Mouse (Mus musculus): Measurements from ENCODE around the gene Tle2. TPM values are rescaled to one million over a fixed set of nuclear protein-coding genes. Genes with fewer than 3 reads are reported as not detected.

The Tle2 gene
- polyA plus RNA-seq, 1 experiment from 2014 or later, result 23.6 TPM

DNA sequence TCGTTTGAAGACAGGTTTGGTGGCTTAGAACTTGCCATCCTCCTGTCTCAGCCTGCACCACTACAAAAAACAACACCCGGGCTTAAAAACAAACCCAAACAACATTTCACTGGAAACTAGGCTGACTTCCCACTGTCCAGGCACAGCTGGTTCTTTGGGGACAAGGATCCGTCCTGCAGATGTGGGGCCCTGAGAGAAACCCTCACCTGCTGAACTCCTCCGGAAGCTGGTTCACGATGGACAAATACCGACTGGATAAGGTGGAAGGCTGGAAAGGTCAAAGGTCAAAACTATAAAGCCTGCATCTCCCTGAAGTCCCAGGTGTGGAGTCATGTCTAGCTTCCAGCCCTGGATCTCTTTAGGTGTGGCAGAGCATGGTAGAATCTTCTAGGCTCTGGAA, 24.5 kb downstream of the Tle2 start:
- Histone ChIP-seq H3K27me3 (peaks cover 15% of the 10 kb centered on the region), H3K36me3 (no peaks in the 10 kb centered on the region), H3K27ac (no peak overlapping the region), H3K4me1 (replicated peaks) (peaks cover 53% of the 10 kb centered on the region), H3K4me3 (no peak overlapping the region), H3K9me3 (replicated peaks) (no peaks in the 10 kb centered on the region), H3K9ac (no peak overlapping the region), H3K4me2 (no peak overlapping the region)
- ATAC-seq (replicated peaks; ENCODE audit: insufficient number of reproducible peaks, insufficient read depth, low FRiP score, low read depth), result no peak
- 55% methylated on average over 6 of the region's 6 CpGs for WGBS

DNA sequence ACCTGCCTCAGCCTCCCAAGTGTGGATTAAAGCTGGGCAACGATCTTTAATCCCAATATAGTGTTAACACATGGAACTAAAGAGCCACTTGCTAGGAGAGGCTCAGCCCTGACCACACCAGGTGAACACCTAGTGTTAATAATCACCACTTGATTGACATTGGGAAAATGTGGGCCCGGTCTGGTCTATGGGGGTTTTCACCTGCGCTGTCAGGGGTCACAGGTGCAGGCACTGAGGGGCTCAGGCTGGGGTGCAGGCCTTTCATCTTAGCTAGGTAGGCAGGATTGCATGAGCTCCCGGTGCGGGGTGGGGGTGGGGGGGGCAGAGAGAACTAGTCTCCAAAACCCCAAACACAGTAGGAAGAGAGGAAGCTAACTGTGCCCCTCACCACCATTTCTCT, 25.3 kb downstream of the Tle2 start:
- peaks cover 54% of the 10 kb centered on the region for H3K4me1 ChIP-seq (replicated peaks)
- WGBS, result 79% methylated on average over 5 of the region's 5 CpGs
- no peak overlapping the region; the same call in 1 of the 2 replicates for H3K27ac ChIP-seq
- H3K9ac ChIP-seq, result no peak overlapping the region
- no peak overlapping the region for H3K4me2 ChIP-seq
- ATAC-seq (replicated peaks; ENCODE audit: insufficient number of reproducible peaks, insufficient read depth, low FRiP score, low read depth), result no peak
- peaks cover 9% of the 10 kb centered on the region for H3K27me3 ChIP-seq
- H3K9me3 ChIP-seq (replicated peaks), result no peaks in the 10 kb centered on the region
- no peak overlapping the region for H3K4me3 ChIP-seq
- no peaks in the 10 kb centered on the region for H3K36me3 ChIP-seq

GRCm38 (mm10) chr10:81600096-81600495, 25.7 kb downstream of the Tle2 start:
- H3K9me3 ChIP-seq (replicated peaks), result no peaks in the 10 kb centered on the region
- peaks cover 6% of the 10 kb centered on the region for H3K27me3 ChIP-seq
- H3K27ac ChIP-seq, result peak overlapping the region; percentile 76
- H3K4me1 ChIP-seq (replicated peaks), result peaks cover 57% of the 10 kb centered on the region
- H3K36me3 ChIP-seq, result no peaks in the 10 kb centered on the region
- 45% methylated on average over 10 of the region's 10 CpGs for WGBS
- H3K4me3 ChIP-seq, result no peak overlapping the region
- no peak overlapping the region for H3K9ac ChIP-seq
- peak overlapping the region; percentile 74 for H3K4me2 ChIP-seq
- no peak for ATAC-seq (replicated peaks; ENCODE audit: insufficient number of reproducible peaks, insufficient read depth, low FRiP score, low read depth)

DNA sequence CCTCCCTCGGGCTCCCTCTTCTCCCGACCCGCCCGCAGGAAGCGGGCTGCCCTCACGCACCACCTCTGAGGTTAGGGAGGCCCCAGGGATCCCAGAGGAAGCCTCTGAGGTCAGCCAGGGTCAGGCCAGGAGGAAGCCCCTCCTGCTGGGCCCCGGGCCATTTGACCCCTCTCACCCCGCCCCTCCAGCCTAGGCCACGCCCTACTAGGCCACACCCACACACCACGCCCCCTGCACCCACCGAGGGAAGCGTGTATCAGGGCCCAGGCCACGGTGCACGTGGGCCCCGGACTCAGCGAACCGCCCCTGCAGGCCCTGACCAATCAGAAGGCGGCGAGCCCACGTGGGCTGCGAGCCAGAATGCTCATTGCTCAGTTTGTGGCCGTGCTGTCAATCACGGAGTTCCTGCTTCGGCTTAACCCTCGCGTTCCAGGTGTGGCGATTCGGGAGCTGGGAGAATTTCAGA, 26.4 kb downstream of the Tle2 start, which contains the start of gene Tle6:
TSS of gene Tle6 (minus strand) at position 336 of the 466 bp plus-strand sequence.
- Histone ChIP-seq H3K36me3 (no peaks in the 10 kb centered on the region), H3K27me3 (no peaks in the 10 kb centered on the region), H3K9me3 (replicated peaks) (no peaks in the 10 kb centered on the region), H3K4me2 (peak within 1 kb of the TSS; percentile 74), H3K4me3 (peak within 1 kb of the TSS; percentile 45), H3K9ac (peak within 1 kb of the TSS; percentile 33; the same call in 1 of the 2 replicates), H3K27ac (peak within 1 kb of the TSS; percentile 76), H3K4me1 (replicated peaks) (peaks cover 58% of the 10 kb centered on the region)
- under 1% methylated on average over 28 of the region's 28 CpGs for WGBS
- peak; percentile 85 for ATAC-seq (replicated peaks; ENCODE audit: insufficient number of reproducible peaks, insufficient read depth, low FRiP score, low read depth)

DNA sequence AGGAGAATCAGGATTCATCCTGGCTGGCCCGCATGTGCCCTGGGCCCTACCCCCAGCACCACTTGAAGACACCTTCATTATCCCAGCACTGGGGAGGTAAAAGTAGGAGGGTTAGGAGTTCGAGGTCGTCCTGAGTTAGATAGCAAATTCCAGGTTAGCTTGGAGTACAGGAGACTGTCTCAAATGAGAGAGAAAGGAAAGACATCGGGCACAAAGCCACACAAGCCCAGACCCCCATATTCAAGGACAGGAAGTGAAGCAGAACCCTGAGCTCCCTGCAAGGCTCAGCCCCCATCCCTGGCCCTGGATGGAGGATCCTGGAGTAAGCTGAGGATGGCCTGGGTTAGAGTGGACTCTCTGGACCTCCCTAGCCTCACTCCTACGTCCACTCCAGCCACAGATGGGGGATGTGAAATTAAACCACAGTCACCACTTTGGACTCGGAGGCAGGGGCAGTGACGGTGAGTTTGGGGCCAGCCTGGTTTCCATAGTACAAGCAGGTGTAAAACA, 27.1 kb downstream of the Tle2 start:
- Histone ChIP-seq H3K36me3 (no peaks in the 10 kb centered on the region), H3K9ac (0 out of 2 replicates have a peak overlapping the region, but pooled peaks have one; percentile 5), H3K27ac (peak overlapping the region; percentile 32; the same call in 1 of the 2 replicates), H3K4me1 (replicated peaks) (peaks cover 54% of the 10 kb centered on the region), H3K4me3 (peak overlapping the region; percentile 45), H3K4me2 (peak overlapping the region; percentile 74), H3K9me3 (replicated peaks) (no peaks in the 10 kb centered on the region), H3K27me3 (no peaks in the 10 kb centered on the region)
- WGBS, result 31% methylated on average over 7 of the region's 7 CpGs
- ATAC-seq (replicated peaks; ENCODE audit: insufficient number of reproducible peaks, insufficient read depth, low FRiP score, low read depth), result no peak

DNA sequence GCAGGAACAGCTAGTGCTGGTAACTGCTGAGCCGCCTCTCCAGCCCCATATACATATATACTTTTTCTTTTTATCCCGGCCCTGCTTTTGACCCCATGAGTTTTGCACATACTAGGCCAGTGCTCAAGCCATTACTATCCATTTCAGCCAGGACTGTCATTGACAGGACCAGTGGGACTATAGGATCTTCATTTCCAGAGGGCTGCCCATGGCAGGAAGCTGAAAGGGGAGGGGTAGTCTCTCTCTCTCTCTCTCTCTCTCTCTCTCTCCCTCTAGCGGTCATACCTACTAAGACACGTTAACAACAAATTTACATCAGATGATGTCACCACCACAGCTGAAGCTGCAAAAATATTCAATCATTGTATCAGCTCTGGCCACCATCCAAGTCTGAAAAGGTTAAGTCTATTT, 28.4 kb downstream of the Tle2 start:
- ATAC-seq (replicated peaks; ENCODE audit: insufficient number of reproducible peaks, insufficient read depth, low FRiP score, low read depth), result no peak
- H3K36me3 ChIP-seq, result no peaks in the 10 kb centered on the region

DNA sequence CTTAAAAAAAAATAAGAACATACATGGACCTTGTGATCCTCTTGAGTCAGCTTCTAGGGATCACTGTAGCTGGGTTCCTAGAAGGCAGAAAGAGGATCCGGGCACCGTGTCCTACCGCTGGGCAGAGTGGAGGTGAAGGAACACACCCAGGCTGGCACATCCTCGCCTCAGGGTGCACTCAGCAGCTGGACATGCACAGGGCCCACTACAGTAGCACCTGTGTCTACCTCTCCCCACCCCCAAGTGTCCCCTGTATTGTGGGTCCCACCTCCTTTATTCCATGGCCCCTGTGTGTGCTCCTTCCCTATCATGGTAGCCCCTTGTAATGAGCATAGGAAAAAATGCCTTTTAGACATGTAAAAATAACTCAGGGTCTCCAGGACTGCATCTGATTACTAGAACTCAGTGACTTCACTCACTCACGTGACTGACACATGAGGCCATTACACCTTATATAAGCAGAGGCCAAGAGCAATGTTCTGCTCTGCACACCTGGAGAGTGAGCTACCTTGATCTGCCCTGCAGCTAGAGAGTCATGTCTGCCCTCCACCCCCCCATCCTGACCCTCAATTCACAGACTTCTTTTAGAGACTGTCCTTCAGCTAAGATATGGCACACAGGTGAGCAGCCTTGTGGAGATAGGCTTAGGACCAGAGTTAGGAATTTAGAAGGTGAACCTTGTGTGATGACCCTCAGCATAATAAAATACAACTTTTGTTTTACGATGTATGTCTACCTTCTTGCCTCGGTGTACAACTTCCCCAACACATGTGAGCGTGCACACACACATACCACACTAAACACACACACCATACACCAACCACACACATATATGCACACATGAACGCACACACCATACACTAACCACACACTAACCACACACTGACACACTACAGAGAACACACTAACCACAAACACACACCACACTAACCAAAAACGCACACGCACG, 29.9 kb downstream of the Tle2 start:
- WGBS, result 70% methylated on average over 12 of the region's 12 CpGs
- peak overlapping the region; percentile 93 for H3K27ac ChIP-seq
- H3K4me1 ChIP-seq (replicated peaks), result peaks cover 42% of the 10 kb centered on the region
- peak overlapping the region; percentile 58 for H3K4me3 ChIP-seq
- peak overlapping the region; percentile 27; the same call in 1 of the 2 replicates for H3K9ac ChIP-seq
- H3K4me2 ChIP-seq, result peak overlapping the region; percentile 67
- H3K9me3 ChIP-seq (replicated peaks), result no peaks in the 10 kb centered on the region
- no peak for ATAC-seq (replicated peaks; ENCODE audit: insufficient number of reproducible peaks, insufficient read depth, low FRiP score, low read depth)
- no peaks in the 10 kb centered on the region for H3K36me3 ChIP-seq
- H3K27me3 ChIP-seq, result no peaks in the 10 kb centered on the region

More for the DNA sequence above, 28.4 kb downstream of the Tle2 start:
- Histone ChIP-seq H3K9me3 (replicated peaks) (no peaks in the 10 kb centered on the region), H3K9ac (no peak overlapping the region), H3K27ac (peak overlapping the region; percentile 21; the same call in 1 of the 2 replicates), H3K4me2 (no peak overlapping the region), H3K4me3 (no peak overlapping the region), H3K4me1 (replicated peaks) (peaks cover 45% of the 10 kb centered on the region), H3K27me3 (no peaks in the 10 kb centered on the region)
- WGBS, result 29% methylated on average over 4 of the region's 4 CpGs

DNA sequence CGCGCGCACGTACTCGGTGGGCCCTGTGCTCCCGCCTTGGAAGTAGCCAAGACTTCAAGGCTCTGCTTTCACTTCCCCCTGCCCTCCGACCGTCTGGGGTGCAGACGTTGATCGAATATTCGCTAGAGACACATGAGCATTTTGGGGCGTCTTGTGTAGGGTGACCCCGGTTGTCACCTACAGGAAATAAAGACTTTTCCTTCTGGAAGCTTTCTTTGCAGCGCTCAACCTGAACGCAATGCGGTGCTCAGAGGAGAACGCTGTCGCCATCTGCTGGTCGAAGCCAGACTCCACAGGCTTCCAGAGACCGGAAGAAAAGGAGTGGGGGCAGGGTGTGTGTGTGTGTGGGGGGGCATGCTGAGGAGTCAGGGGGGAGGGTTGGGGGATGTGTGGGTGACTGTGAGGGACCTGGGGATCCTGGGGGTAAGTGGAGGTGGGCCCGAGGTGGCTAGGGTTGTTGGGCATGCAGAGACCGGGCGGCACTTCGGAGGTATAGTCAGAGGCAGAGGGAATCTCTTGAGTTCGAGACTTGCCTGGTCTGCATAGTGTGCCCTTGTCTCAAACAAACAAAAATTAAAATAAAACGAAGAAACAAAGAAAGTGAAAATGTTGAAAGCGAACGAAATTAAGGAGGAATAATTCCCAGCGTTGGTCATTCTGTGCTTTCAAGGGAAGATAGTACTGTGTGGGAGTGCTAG, 30.8 kb downstream of the Tle2 start:
- WGBS, result 18% methylated on average over 29 of the region's 29 CpGs
- Histone ChIP-seq H3K4me3 (peak overlapping the region; percentile 58), H3K9me3 (replicated peaks) (no peaks in the 10 kb centered on the region), H3K27ac (peak overlapping the region; percentile 93), H3K4me2 (peak overlapping the region; percentile 67), H3K9ac (peak overlapping the region; percentile 39; the same call in 1 of the 2 replicates), H3K36me3 (no peaks in the 10 kb centered on the region), H3K4me1 (replicated peaks) (peaks cover 39% of the 10 kb centered on the region), H3K27me3 (no peaks in the 10 kb centered on the region)
- peak; percentile 20; the same call in 1 of the 2 replicates for ATAC-seq (replicated peaks; ENCODE audit: insufficient number of reproducible peaks, insufficient read depth, low FRiP score, low read depth)

- H3K4me1 ChIP-seq (replicated peaks), result peaks cover 34% of the 10 kb centered on the region
- peak overlapping the region; percentile 39; the same call in 1 of the 2 replicates for H3K9ac ChIP-seq
- no peaks in the 10 kb centered on the region for H3K9me3 ChIP-seq (replicated peaks)
- peak overlapping the region; percentile 93 for H3K27ac ChIP-seq
- no peaks in the 10 kb centered on the region for H3K36me3 ChIP-seq
- peak overlapping the region; percentile 58 for H3K4me3 ChIP-seq
- peak overlapping the region; percentile 67 for H3K4me2 ChIP-seq
- no peaks in the 10 kb centered on the region for H3K27me3 ChIP-seq
- 2% methylated on average over 14 of the region's 14 CpGs for WGBS
- ATAC-seq (replicated peaks; ENCODE audit: insufficient number of reproducible peaks, insufficient read depth, low FRiP score, low read depth), result no peak
Measured at GRCm38 (mm10) chr10:81605666-81605973, 31.3 kb downstream of the Tle2 start.

GRCm38 (mm10) chr10:81605974-81606751, 31.8 kb downstream of the Tle2 start, which contains the start of gene BC025920:
BC025920 (plus strand) TSS chr10:81606270.
- WGBS, result under 1% methylated on average over 39 of the region's 39 CpGs
- peaks cover 31% of the 10 kb centered on the region for H3K4me1 ChIP-seq (replicated peaks)
- H3K4me2 ChIP-seq, result peak within 1 kb of the TSS; percentile 82
- no peaks in the 10 kb centered on the region for H3K9me3 ChIP-seq (replicated peaks)
- no peaks in the 10 kb centered on the region for H3K27me3 ChIP-seq
- H3K4me3 ChIP-seq, result peak within 1 kb of the TSS; percentile 58
- peak; percentile 87 for ATAC-seq (replicated peaks; ENCODE audit: insufficient number of reproducible peaks, insufficient read depth, low FRiP score, low read depth)
- no peaks in the 10 kb centered on the region for H3K36me3 ChIP-seq
- H3K9ac ChIP-seq, result peak within 1 kb of the TSS; percentile 47
- H3K27ac ChIP-seq, result peak within 1 kb of the TSS; percentile 93
